Mouse (Mus musculus) ovary, postnatal 14 days (tissue): ENCODE data around the gene Ubxn4.
"Not testable (repeated sequence)": the region's sequence is repeated elsewhere in the genome, so short reads cannot be mapped to it uniquely, and the experiment has no call there.

ENCODE experiments used
- DNase-seq: peaks from one replicate; pipeline ENCODE4 v3.0.0; 2022; ENCODE audit warnings: low spot score

The Ubxn4 gene

DNA sequence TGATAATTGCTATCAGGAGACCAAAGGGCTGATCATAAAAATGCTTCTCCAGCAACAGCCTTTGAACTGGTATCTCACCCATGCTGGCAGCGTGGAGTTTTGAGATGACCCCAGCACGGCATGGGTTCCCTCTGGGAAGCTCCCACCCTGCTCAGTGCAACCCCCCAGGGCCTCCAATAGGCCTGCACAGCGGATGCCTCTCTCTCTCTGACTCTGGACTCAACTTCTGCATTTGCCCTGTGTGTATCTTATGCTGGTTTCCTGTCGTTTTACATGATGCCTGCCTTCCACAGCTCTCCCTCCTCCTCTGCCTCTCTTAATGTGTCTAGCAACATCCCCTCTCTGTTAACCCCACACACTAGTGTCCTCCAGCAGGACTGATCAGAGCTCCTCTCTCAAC lies 70.9 kb downstream of the Ubxn4 start:
- DNase-seq: no peak

DNA sequence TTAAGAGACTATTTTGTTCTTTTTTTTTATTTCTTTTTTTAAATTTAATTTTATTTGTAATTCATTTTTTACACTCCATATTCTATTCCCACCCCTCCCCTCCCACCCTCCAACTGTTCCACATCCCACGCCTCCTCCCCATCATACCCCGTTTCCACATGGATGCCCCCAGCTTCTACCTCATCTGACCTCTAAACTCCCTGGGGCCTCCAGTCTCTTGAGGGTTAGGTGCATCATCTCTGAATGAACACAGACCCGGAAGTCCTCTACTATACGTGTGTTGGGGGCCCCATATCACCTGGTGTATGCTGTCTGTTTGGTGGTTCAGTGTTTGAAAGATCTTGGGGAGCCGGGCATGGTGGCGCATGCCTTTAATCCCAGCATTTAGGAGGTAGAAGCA lies 75.5 kb downstream of the Ubxn4 start:
- DNase-seq: not testable (repeated sequence)

DNA sequence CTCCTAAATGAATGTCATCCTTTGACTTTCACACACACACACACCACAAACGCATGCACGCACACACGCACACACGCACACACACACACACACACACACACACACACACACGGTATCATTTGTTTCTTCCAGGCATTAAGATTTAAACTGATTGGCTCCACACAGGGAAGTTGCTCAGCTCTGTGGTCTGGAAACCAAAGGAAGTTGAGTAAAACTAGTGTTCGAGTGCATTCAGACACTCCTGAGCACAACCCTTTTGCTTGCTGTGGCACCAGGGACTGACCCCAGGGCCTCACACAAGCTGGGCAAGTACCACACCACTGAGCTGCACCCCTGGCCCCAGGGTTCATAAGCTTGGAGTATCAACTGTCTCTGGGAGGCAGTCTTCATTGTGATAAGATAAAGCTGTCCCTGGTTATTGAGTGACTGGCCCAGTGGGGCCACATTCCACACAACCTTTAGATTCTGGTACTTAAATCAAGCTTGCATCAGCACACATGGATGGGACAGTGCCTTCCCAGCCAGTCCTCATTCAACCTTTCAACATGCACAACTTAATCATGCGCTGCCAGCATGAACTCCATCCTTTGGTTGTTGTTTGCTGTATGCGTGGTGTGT lies 79.4 kb downstream of the Ubxn4 start:
- no peak for DNase-seq

DNA sequence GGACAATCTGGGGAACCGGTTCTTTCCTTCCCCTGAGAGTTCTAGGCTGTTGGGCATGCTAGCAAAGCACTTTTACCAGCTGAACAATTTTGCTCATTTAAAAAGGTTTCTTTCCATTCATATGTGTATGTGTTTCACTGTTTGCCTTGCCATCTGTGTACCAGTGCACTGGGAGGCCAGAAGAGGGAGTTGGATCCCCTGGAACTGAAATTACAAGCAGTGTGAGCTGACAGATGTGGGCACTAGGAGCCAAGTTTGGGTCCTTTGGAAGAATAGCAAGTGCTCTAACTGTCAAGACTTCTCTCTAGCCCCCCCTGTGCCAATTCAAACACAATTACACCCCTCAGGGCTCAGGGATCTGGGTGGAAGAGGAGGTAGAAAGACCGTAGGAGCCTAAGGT lies 81.0 kb downstream of the Ubxn4 start:
- no peak for DNase-seq

DNA sequence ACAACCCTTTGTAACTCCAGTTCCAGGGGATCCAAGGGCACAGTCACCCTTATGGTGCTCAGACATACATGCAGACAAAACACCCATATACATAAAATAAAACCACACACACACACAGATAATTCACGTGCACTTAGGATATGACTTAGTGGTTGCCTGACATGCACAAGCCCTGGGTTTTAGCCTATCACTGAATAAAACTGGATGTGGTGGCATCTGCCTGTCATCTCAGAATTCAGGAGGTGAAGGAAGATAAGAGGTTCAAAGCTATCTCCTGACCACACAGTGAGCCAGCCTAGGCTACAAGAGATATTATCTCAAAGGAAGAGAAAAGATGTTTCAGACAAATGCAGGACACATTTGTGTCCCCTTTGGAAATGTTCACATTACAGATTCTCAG lies 83.4 kb downstream of the Ubxn4 start:
- DNase-seq: no peak

DNA sequence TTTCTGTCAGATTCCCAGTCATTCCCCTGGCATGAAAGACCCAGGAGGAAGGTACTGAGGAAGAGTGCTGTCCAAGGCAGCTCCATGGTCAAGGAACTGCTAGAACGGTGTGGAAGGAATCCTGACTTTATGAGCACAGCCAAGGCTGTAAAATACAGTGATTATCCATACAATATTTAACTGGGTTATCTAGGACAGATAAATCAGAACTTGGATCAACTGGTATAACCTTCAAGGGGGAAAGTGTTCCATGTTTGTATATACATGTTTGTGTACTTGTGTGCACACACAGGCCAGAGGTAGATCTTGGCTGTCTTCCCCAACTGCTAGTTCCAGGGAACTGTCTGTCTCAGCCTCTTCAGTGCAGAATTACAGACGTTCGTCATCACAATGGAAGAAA lies 84.5 kb downstream of the Ubxn4 start, which contains the start of gene Lct:
Gene Lct, minus strand, starts transcription at position 101 of the 400 bp plus-strand sequence.
- no peak for DNase-seq
